Mouse (Mus musculus): Measurements from ENCODE around the gene 4930522L14Rik. TPM values are rescaled to one million over a fixed set of nuclear protein-coding genes. Genes with fewer than 3 reads are reported as not detected.

4930522L14Rik gene
- polyA plus RNA-seq, 1 experiment from 2014 or later = 3.4 TPM

Other genes starting within 250 kb of the 4930522L14Rik start
- gene Crlf2, start 192.9 kb downstream of the 4930522L14Rik start, polyA plus RNA-seq (2015; fragmentation: Nextera tagmentation; extraction: Ambion mirVana) = 16.2 and 16.6 TPM in 2 replicates
- 1.7 and 2.0 TPM in 2 replicates for gene 5430403G16Rik, start 60.8 kb downstream of the 4930522L14Rik start, polyA plus RNA-seq (2015; fragmentation: Nextera tagmentation; extraction: Ambion mirVana)
- gene Gm15446, start 171.5 kb upstream of the 4930522L14Rik start, polyA plus RNA-seq (2015; fragmentation: Nextera tagmentation; extraction: Ambion mirVana) = 0.39 and 0.46 TPM in 2 replicates
- gene Zfp932, start 244.6 kb upstream of the 4930522L14Rik start, polyA plus RNA-seq (2015; fragmentation: Nextera tagmentation; extraction: Ambion mirVana) = 22.2 and 23.2 TPM in 2 replicates

Data from midbrain, embryonic 15.5 days (tissue).